Mouse (Mus musculus): Measurements from ENCODE around the gene Ube2l3.
"Not testable (repeated sequence)": the region's sequence is repeated elsewhere in the genome, so short reads cannot be mapped to it uniquely, and the experiment has no call there.

Gene Ube2l3

GRCm38 (mm10) chr16:17208389-17209361, 6.2 kb upstream of the Ube2l3 start, which contains the start of gene Rimbp3:
Rimbp3 (plus strand) TSS chr16:17208603.
- peak; percentile 76 for DNase-seq

GRCm38 (mm10) chr16:17204990-17205389, 2.5 kb upstream of the Ube2l3 start:
- peak; percentile 58 for DNase-seq

DNA sequence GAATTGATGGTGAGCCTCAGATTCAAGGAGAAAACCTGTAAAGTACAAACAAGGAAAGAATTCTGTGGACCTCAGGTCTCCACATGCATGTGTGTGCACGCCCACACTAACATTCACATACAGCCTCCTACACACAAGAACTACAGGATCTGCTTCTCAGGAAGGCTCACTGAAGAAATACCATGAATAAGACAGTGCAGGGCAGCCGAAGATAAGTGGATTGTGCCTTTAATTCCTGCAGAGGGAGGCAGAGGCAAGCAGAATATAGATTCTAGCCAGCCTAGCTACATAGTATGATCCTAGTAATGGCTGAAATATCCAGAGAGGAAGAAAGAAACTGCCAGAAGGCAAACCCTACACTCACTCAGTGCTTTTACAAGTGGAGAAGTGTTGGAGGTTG, 472 bp downstream of the Ube2l3 start:
- DNase-seq, result no peak

- peak; percentile 82 for DNase-seq
Measured at GRCm38 (mm10) chr16:17200953-17201707, 1.3 kb downstream of the Ube2l3 start.

- DNase-seq, result no peak
Measured at GRCm38 (mm10) chr16:17200121-17200952, 2.1 kb downstream of the Ube2l3 start.

- DNase-seq, result no peak
Measured at GRCm38 (mm10) chr16:17193823-17194222, 8.6 kb downstream of the Ube2l3 start.

GRCm38 (mm10) chr16:17185475-17185874, 17.0 kb downstream of the Ube2l3 start:
- DNase-seq, result no peak

- no peak for DNase-seq
Measured at GRCm38 (mm10) chr16:17183003-17183402, 19.4 kb downstream of the Ube2l3 start.

- no peak for DNase-seq
Measured at GRCm38 (mm10) chr16:17182136-17182535, 20.3 kb downstream of the Ube2l3 start.

- DNase-seq, result no peak
Measured at GRCm38 (mm10) chr16:17181382-17181781, 21.1 kb downstream of the Ube2l3 start.

- DNase-seq, result no peak
Measured at GRCm38 (mm10) chr16:17179706-17180105, 22.7 kb downstream of the Ube2l3 start.

DNA sequence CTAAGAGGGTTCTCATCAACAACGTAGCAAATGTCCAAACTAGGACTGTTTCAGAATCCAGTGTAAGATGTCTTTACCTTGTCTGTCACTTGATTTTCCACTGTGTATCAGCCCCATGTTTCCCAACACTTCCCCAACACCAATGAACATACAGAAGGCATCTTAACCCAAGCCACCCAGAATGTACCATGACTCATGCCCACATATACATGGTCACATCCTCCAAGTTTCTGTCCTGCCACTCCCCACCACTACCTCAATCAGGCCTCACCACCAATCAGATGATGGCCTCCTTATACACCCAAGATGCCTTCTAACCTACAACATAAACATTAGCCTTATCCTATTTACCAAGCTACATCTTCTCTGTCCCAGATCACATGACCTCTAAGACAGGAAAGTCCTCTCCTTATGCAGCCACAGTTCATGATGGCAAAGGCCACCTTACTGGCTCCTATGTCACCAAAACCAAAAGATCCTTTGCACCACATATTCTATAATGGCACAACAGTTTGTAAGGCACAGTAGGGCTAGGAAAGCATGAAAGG, 24.8 kb downstream of the Ube2l3 start:
- no peak for DNase-seq

DNA sequence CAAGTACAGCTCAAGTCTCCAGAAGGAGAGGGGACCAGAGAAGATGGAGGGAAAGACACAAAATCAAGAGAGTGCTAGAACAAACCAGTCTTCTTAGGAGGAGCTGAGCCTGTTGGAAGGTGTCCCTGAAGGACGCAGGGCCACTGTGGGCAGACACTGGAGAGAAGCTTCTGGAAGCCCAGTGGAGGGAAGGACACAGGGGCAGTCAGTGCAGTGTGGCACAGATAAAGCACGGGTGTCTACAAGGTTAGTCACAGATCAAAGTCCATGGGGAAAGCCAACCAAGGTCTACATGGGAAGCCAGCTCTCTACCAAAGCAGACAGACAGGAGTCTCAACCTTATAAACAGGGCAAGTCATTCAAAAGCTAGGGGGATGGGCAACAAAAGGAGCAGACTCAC, 26.7 kb downstream of the Ube2l3 start:
- no peak for DNase-seq

GRCm38 (mm10) chr16:17168049-17168448, 34.4 kb downstream of the Ube2l3 start:
- DNase-seq, result no peak

GRCm38 (mm10) chr16:17167179-17167578, 35.3 kb downstream of the Ube2l3 start:
- DNase-seq, result no peak

DNA sequence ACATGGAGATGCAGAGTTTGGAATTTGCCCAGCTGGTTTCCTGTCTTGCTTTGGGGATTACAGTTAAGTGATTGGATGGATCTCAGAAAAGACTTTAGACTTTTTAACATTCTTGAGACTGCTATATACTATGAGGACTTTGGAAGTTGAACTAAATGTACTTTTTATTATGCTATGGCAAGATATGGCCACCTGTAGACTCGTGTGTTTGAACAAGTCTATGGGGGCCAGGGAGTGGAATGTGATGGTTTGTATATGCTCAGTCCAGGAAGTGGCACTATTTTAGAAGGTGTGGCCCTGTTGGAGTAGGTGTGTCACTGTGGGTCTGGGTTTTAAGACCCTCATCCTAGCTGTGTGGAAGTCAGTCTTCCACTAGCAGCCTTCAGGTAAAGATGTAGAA, 37.0 kb downstream of the Ube2l3 start:
- not testable (repeated sequence) for DNase-seq

GRCm38 (mm10) chr16:17154346-17154745, 48.1 kb downstream of the Ube2l3 start:
- DNase-seq, result no peak

DNA sequence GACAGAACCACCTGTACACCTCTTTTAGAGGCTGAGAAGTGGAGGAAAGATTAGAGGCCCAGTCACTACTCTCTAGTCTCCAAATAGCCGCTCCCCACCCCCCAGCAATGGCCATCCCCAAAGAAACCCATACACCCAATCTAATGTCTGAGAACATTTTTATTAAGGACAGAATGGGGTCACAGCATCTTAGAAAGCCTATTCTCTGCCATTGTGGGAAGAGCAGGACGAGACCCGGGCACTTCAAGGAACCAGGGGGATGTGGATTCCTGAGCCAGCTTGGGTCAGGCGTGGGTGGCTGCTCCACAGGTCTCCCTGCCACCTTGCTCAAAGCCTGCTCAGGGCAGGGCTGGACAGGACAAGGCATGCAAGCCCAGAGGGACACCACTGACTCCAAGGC, 50.6 kb downstream of the Ube2l3 start:
- no peak for DNase-seq

- DNase-seq, result no peak
Measured at GRCm38 (mm10) chr16:17150520-17151258, 51.8 kb downstream of the Ube2l3 start.

GRCm38 (mm10) chr16:17148084-17148483, 54.4 kb downstream of the Ube2l3 start:
- DNase-seq, result no peak

DNA sequence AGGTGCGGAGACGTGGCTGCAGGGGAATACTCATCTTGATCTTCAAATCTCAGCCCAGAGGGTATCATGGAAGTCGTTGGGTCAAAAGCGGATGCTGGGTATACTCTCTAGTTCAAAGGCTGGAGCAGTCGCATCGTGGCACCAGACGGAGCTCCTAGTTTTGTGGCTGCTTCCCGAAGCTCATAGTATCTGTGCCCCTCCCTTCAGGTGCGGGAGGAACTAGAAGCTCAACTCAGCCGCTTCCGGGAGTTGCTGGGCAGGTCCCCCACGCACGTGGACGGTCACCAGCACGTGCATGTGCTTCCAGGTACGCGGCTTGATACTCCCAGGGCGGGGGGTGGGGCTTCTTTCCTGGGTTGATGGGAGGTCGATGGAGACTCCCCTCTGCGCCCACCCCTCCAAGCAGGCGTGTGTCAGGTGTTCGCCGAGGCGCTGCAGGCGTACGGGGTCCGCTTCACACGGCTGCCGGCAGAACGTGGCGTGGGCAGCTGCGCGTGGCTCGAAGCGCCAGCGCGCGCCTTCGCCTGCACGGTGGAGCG, 55.0 kb downstream of the Ube2l3 start:
- no peak for DNase-seq
